Mouse (Mus musculus) layer of hippocampus, adult 18-20 months (tissue): ENCODE measurements around the gene Akap12. TPM values are rescaled to one million over a fixed set of nuclear protein-coding genes. Genes with fewer than 3 reads are reported as not detected.

Source experiments
- DNase-seq, 2 experiments: peaks; one replicate each; pipeline ENCODE4 v3.0.0; 2022; ENCODE audit warnings: low spot score in 2 of 2
- total RNA-seq, 2 experiments: library from RNA; stranded (reverse); gene quantifications; 2 replicates each; pipeline ENCODE4 v1.2.3; 2021

Gene Akap12
- total RNA-seq, 2 experiments from 2014 or later, result 12.1 TPM

DNA sequence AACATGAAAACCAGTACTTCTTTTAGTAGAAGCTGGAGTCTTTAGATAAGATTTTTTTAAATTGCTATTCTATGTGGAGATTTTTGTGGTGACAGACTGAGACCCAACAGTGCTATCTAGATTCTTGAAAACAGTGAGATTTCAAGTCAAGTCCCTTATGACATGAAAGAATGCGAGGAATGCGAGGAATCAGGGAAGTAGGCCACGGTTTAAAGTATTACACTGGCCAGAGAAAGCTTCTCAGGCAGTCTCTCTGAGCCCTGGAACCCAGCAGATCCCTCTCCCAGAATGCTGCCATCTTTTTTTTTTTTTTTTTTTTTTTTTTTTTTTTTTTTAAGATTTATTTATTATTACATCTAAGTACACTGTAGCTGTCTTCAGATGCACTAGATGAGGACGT is 16.2 kb downstream of the Akap12 start:
- no peak for DNase-seq

- no peak for DNase-seq
Measured at GRCm38 (mm10) chr10:4284781-4285180, 18.6 kb downstream of the Akap12 start.

DNA sequence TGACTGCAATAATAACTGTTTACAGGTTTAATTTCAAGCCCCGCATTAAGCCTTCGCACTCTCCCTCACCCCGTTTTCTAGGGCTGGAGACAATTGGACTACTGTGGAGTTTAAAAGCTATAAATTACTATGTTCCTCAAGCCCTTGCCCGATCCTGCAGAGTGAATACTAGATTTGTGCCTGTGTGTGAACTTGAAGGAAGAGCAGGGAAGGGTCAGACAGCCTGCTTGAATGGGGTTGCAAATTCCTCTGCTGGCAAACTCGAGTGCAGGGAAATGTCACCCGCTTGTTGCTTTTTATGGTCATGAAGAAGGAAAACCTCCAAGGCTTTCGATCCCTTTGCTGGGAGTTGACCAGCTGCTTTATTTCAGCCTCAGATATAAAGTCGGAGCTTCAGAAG is 19.6 kb downstream of the Akap12 start:
- DNase-seq, result no peak

DNA sequence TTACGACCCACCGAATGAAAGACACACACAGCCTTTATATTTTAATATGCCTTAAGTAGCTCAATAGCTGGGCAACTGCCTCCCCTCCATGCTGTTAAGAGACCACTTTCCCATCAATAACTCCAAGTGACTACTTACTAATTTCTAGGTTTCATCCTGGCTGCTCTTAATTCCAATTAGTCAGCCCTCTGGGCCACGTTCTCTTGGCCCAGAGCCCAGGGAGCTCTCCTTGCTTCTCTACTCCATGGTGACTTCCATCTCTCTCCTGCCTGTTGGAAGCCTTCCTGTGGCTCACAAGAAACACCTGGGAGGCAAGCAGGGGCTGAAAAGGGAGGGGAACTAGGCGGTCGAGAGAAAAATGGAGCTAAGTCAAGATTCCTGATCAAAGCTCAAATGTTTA is 23.0 kb downstream of the Akap12 start:
- no peak for DNase-seq

DNA sequence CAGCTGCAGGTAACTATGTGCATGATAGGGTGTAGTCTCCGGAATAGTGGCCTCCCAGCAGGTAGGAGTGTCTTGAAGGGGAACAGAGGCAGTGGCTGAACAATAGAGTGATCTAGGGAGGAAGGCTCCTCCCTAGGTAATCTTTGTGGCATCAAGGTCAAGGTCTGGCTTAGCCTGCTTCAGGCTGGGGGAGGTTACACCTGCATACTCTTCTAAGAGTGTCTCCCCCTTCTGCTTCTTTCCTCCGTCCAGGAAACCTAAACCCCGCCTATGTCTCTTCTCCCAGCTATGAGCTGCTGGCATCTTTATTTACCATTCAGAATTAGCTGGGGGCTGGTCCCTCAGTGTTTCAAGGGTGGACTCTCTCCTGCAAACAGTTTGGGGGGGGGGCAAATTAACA is 23.5 kb downstream of the Akap12 start:
- DNase-seq, result no peak

DNA sequence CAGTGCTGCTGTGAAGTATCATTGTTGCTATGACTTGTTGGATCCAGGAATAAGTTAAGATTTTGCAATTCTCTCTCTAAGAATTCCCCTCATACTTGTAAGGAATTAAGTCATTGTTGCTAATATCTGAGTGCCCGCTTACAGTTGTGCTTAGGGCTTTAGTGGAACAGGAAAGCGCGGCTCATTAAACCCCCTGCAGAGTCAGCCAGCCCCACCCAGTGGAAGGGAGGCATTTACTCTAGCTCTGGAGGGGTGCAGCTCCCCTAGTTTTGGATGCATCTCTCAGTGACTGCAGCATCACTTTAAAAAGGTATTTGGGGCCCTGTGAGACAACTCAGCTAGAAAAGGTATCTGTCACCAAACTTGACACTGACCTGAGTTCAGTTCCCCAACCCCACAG is 24.0 kb downstream of the Akap12 start:
- no peak for DNase-seq

- no peak for DNase-seq
Measured at GRCm38 (mm10) chr10:4290561-4290960, 24.4 kb downstream of the Akap12 start.

GRCm38 (mm10) chr10:4293418-4293817 is 27.2 kb downstream of the Akap12 start:
- no peak for DNase-seq

GRCm38 (mm10) chr10:4303558-4303957 is 37.4 kb downstream of the Akap12 start:
- DNase-seq, result no peak

- no peak for DNase-seq
Measured at GRCm38 (mm10) chr10:4323885-4324284, 57.7 kb downstream of the Akap12 start.

DNA sequence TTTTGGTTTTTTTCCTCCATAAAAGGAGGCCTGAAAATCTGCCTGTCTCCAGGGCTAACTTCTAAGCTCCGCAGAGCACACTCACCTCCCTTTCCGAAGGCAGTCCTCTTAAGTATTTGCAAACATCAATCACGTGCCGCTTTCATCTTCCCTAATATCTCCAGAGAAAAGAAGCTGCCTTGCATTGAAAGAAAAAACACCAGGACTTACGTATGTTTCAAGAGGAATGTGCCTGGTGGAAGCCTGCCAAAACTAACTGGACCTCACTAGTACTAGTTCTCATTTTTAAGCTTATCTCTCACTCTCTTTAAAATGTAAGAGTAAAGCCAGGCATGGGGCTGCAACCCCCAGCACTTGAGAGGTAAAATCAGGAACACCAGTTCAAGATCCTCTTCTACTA is 59.4 kb downstream of the Akap12 start:
- no peak for DNase-seq

DNA sequence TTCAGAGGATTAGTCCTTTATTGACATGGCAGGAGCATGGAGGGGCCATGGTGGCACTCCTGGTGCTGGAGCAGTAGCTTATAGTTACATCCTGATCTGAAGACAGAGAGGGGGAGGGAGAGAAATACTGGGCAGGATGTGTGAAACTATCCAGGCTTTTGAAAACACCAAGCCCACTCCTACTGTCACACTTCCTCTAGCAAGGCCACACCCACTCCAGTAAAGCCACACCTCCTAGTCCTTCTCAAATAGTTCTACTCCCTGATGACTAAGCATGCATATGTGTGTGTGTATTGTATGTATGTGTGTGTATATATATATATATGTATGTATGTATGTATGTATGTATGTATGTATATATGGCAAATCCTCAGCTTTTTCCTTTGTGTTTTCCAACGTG is 61.5 kb downstream of the Akap12 start:
- DNase-seq, result no peak

DNA sequence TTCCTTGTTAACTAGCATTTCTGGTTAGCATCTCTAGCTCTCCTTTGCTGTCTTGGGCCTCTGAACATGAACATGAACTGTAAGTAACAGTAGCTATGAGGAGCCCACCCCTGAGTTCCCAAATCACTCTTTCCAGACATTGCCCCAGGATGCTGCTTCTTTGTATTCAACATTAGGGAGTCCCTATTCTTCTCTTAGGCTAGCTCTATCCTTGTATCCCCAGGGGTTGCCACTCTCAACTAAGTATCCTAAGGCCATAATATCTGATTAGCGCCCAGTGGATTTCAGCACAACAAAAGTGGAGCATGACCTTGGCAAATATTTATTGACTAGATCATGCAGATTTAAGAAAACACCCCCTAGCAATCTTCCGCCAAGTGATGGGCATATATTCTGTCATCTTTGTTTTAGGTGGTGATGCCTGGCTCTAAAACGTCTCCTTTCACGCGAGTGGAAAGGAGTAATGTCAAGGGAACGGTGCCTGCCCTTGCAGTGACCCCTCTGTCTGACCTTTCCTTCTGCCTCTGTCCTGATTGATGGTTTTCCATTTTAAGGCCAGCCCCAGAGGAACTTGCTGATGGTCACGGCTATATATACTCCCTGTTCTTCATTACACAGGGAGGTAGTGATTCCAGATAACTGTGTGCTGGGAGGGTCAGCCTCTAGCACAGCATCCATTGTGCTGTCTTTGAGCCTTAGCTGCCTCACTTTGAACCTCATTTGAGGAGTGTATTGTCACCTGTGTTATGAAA is 66.2 kb downstream of the Akap12 start:
- no peak for DNase-seq

- peak in 1 of 2 experiments; percentile 64 for DNase-seq
Measured at GRCm38 (mm10) chr10:4333319-4333718, 67.1 kb downstream of the Akap12 start.

DNA sequence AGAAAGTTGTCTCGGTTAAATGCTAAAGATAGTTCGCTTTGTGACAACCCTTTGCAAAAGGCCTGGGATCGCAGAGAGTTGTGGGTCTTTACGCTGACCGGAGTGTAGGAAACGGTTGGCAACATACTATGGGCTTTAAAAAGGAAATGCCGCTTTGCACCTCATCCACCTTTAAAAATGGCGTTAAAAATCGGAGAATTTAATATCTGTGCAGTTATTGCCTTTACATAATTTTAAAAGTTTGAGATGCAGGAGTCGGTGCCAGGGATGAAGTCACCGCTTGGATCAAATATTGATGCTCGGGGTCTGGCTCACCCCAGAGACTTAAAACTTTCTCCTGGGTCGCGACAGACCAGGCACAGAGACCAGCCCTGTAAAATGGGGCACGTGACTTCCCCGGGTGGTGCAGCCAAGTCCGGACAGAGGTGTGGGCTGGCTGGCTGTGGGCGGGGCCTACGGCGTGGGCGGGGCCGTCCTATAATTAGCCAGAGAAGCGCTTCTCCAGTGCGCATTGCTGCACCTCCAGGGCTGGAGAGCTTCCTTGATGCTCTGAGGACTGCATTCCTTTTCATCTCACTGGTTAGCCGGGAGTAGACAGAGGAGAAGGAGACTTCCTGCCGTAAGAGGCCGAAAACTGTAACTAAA is 68.0 kb downstream of the Akap12 start:
- DNase-seq, result peak in 1 of 2 experiments; percentile 52

- no peak for DNase-seq
Measured at GRCm38 (mm10) chr10:4338863-4339461, 72.8 kb downstream of the Akap12 start.

GRCm38 (mm10) chr10:4341430-4341829 is 75.2 kb downstream of the Akap12 start:
- no peak for DNase-seq

DNA sequence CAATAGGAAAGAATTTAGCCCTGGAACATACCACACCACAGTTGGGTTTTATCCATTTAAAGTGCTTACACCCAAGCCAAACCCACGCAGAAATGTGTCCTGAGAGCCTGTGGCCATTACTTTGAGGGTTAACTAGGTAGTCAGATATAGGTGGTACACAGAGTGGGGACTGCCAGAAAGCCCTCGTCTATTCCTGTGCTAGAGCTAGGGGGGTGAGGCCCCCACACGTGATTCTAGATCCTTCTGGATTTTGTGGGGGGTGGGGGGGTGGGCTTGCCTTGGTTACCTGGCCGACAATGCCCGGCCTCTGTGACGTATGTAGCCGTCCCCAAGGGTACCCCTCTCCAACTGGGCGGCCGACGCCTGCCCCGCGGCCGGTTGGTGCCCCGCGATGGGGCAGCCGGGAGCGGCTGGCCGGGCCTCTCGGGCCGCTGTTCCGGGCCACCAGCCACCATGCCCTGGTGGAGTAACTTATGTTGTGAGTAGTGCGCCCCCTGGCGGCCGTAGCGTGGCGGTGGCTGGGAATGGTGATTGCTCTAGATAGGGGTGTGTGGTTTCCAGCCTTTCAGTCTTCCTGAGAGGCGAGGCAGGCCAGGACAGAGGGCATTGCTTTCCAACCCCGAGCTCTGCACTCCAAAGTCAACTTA is 80.4 kb downstream of the Akap12 start:
- DNase-seq, result peak; percentile 72 to 93

DNA sequence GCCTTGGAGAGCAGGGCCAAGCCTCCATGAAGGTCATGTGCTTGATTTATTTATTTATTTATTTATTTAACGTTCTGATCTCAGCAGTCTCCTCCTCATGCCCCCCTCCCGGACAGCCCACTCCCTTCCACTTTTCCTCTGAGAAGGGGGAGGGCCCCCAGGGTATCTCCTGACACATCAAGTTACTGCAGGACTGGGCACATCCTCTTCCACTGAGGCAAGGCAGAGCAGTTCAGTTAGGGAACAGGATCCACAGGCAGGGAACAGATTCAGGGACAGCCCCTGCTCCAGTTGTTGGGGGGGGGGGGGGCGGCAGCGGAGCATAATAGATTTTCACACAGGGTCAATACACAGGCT is 80.9 kb downstream of the Akap12 start:
- DNase-seq, result no peak

GRCm38 (mm10) chr10:4347591-4347990 is 81.4 kb downstream of the Akap12 start:
- no peak for DNase-seq

- no peak for DNase-seq
Measured at GRCm38 (mm10) chr10:4354371-4355260, 88.4 kb downstream of the Akap12 start.
